Mouse (Mus musculus): ENCODE results near the gene 4930518I15Rik. TPM values are rescaled to one million over a fixed set of nuclear protein-coding genes. Genes with fewer than 3 reads are reported as not detected.
"Not testable (repeated sequence)": the region's sequence is repeated elsewhere in the genome, so short reads cannot be mapped to it uniquely, and the experiment has no call there.

The 4930518I15Rik gene
- polyA plus RNA-seq (2021): 0.82 TPM

DNA sequence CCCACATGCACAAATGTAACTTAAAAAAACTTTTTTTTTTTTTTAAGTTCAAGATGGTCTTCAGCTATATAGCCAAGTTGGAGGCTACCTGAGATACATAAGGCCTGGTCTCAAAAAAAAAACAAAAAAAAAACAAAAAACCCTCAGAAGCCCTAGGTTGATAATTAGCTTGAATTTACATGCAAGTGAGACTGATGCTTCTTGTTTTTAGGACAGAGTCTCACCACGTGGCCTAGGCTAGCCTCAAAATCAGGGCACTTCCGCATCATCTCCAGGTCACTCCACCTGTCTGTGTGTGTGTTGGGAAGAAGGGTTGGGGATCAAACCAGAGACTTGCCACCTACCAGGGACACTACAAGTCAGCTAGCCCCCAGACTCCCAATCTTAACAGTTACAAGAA lies at the start of gene 4930518I15Rik:
Gene 4930518I15Rik, minus strand, starts transcription at position 112 of the 400 bp plus-strand sequence.
- ATAC-seq (no peak), DNase-seq (ENCODE audit: low read depth, low spot score) (no peak)
- no peak for TF ChIP-seq CTCF (IDR thresholded peaks at IDR 0.05)
- in situ Hi-C loops (cut with MboI; ENCODE audit: low pct_unique_long_range_greater_than_20kb): loop anchor here (5.0 kb wide), 1 partner anchor 46 kb away; no protein-coding TSS in a partner anchor
- no peaks in the 10 kb centered on the region for H3K27me3 ChIP-seq
- ChIA-PET POLR2A (no interaction called here), CTCF (interaction anchor here (2.2 kb wide), 1 partner anchor 9 kb away, joined by 7 read pairs; no protein-coding TSS in a partner anchor)

GRCm38 (mm10) chr2:156905931-156906330 lies 48.2 kb upstream of the 4930518I15Rik start:
- H3K27me3 ChIP-seq; in situ Hi-C loops (cut with MboI; ENCODE audit: low pct_unique_long_range_greater_than_20kb); DNase-seq (ENCODE audit: low read depth, low spot score); ATAC-seq; POLR2A ChIA-PET: not testable (repeated sequence)
- CTCF ChIA-PET: interaction anchor here (1.1 kb wide), 1 partner anchor 90 kb away, joined by 5 read pairs; no protein-coding TSS in a partner anchor

GRCm38 (mm10) chr2:156904976-156905717 lies 47.4 kb upstream of the 4930518I15Rik start:
- no peak for ATAC-seq
- in situ Hi-C loops (cut with MboI; ENCODE audit: low pct_unique_long_range_greater_than_20kb): no loop called here
- CTCF ChIA-PET: interaction anchor here (0.9 to 1.8 kb wide), 3 partner anchors 11 to 91 kb away, joined by 3 to 5 read pairs (median 4); no protein-coding TSS in a partner anchor
- no peak for DNase-seq (ENCODE audit: low read depth, low spot score)
- H3K27me3 ChIP-seq: no peaks in the 10 kb centered on the region
- POLR2A ChIA-PET: no interaction called here
- TF ChIP-seq CTCF (IDR thresholded peaks at IDR 0.05): peak; percentile 88

DNA sequence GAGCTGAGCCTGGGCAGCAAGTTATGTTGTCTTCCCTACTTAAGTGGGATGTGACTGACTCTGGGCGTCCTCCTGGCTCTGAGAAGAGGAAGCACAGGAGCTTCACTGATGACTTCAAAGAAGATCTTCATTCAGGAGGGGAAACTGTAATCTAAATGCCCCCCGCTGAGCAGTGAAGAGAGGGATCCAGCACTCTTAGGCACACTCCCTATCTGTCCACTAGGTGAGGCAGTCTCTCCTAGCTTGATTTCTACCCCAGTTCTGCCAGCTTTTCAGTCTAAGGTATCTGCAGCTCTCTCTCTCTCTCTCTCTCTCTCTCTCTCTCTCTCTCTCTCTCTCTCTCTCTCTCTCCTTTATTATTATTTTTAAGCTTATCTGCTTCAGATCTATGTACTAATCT lies 45.6 kb upstream of the 4930518I15Rik start:
- CTCF ChIA-PET: interaction anchor here (0.7 to 1.8 kb wide), 10 partner anchors 9 to 224 kb away, joined by 3 to 4 read pairs (median 3); no protein-coding TSS in a partner anchor
- peak; percentile 66 for TF ChIP-seq CTCF (IDR thresholded peaks at IDR 0.05)
- ATAC-seq (no peak), DNase-seq (ENCODE audit: low read depth, low spot score) (no peak)
- no peaks in the 10 kb centered on the region for H3K27me3 ChIP-seq
- in situ Hi-C loops (cut with MboI; ENCODE audit: low pct_unique_long_range_greater_than_20kb): no loop called here
- POLR2A ChIA-PET: interaction anchor here (0.5 kb wide), 1 partner anchor 254 kb away, joined by 3 read pairs; no protein-coding TSS in a partner anchor

DNA sequence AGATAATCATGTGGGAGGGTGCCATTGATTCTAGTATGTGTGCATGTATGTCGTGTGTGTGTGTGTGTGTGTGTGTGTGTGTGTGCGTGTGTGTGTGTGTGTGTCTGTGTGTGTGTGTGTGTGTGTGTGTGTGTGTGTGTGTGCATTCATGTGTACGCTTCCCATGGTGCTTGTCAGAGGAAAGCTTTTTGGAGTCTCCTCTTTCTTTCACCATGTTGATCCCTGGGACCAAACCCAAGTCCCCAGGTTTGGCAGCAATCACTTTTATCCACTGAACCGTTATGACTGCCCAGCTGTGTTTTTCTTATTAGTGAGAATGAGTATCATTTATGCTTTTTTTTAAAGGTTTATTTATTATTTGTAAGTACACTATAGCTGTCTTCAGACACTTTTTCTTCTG lies 44.7 kb upstream of the 4930518I15Rik start:
- POLR2A ChIA-PET; DNase-seq (ENCODE audit: low read depth, low spot score); ATAC-seq; in situ Hi-C loops (cut with MboI; ENCODE audit: low pct_unique_long_range_greater_than_20kb); H3K27me3 ChIP-seq: not testable (repeated sequence)
- CTCF ChIA-PET: interaction anchor here (1.1 to 1.3 kb wide), 3 partner anchors 13 to 198 kb away, joined by 3 to 4 read pairs (median 4); no protein-coding TSS in a partner anchor

DNA sequence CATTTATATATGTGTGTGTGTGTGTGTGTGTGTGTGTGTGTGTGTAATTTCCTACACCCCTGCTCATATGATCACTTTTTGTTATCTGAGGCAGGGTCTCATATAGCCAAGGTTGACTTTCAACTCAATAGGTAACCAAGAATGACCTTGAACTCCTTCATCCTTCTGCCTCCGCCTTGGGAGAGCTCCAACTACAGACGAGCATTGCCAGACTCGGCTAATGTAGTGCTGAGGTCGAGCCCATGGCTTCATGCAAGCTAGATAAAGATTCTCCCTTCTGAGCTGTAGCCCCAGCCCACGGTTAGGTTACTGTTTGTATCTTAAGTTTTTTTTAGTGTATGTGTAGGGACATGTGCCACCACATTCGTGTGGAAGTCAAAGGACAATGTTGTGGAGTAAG lies 44.1 kb upstream of the 4930518I15Rik start:
- CTCF ChIA-PET: interaction anchor here (1.1 to 1.2 kb wide), 2 partner anchors 13 to 88 kb away, joined by 3 to 4 read pairs; no protein-coding TSS in a partner anchor

GRCm38 (mm10) chr2:156901344-156901743 lies 43.6 kb upstream of the 4930518I15Rik start:
- ATAC-seq (no peak), DNase-seq (ENCODE audit: low read depth, low spot score) (no peak)
- TF ChIP-seq CTCF (IDR thresholded peaks at IDR 0.05): no peak
- ChIA-PET POLR2A (no interaction called here), CTCF (no interaction called here)
- in situ Hi-C loops (cut with MboI; ENCODE audit: low pct_unique_long_range_greater_than_20kb): no loop called here
- H3K27me3 ChIP-seq: no peaks in the 10 kb centered on the region

More for the DNA sequence above, 44.1 kb upstream of the 4930518I15Rik start:
- no peak for TF ChIP-seq CTCF (IDR thresholded peaks at IDR 0.05)
- POLR2A ChIA-PET: no interaction called here
- in situ Hi-C loops (cut with MboI; ENCODE audit: low pct_unique_long_range_greater_than_20kb): no loop called here
- DNase-seq (ENCODE audit: low read depth, low spot score): no peak
- no peaks in the 10 kb centered on the region for H3K27me3 ChIP-seq
- ATAC-seq: no peak

DNA sequence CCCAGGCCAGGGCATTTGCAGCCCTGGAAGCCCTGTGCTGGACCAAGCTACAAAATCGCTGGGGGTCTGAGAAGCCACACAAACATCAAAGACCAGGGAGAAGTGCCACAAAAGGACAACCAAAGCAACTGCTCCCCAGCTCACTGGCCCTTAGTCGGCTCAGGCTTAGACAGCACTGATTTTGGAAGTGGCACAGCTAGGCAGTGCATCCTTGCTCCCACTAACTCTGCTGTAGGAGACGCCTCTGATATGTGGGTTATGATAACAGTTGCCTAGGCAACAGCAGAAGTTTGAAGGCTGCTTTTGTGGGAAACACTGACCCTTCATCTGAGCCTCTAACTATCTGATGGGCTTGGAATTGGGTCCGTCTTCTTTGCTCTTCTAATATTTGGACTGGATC lies 41.4 kb upstream of the 4930518I15Rik start:
- CTCF ChIA-PET: no interaction called here
- no peak for TF ChIP-seq CTCF (IDR thresholded peaks at IDR 0.05)
- ATAC-seq (no peak), DNase-seq (ENCODE audit: low read depth, low spot score) (no peak)
- POLR2A ChIA-PET: no interaction called here
- in situ Hi-C loops (cut with MboI; ENCODE audit: low pct_unique_long_range_greater_than_20kb): no loop called here
- H3K27me3 ChIP-seq: no peaks in the 10 kb centered on the region

DNA sequence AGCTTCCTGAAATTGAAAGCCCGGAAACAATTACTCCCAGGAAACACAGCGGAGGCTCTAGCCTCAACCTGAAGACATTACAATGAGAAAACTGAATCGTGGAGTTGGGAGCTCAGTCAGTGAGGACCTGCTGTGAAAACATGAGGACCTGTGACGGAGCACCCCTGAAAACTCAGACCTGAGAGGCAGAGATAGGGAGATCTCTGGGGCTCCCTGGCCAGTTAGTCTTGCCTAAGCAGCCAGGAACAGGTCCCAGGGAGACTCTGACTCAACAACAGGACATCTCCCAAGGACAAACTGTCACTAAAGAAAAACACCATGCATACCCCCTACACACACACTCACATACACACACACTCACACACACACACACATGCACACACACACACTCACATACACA lies 40.6 kb upstream of the 4930518I15Rik start:
- no peak for TF ChIP-seq CTCF (IDR thresholded peaks at IDR 0.05)
- DNase-seq (ENCODE audit: low read depth, low spot score) (no peak), ATAC-seq (no peak)
- POLR2A ChIA-PET: no interaction called here
- CTCF ChIA-PET: interaction anchor here (1.1 kb wide), 1 partner anchor 98 kb away, joined by 6 read pairs; no protein-coding TSS in a partner anchor
- no peaks in the 10 kb centered on the region for H3K27me3 ChIP-seq
- in situ Hi-C loops (cut with MboI; ENCODE audit: low pct_unique_long_range_greater_than_20kb): no loop called here

DNA sequence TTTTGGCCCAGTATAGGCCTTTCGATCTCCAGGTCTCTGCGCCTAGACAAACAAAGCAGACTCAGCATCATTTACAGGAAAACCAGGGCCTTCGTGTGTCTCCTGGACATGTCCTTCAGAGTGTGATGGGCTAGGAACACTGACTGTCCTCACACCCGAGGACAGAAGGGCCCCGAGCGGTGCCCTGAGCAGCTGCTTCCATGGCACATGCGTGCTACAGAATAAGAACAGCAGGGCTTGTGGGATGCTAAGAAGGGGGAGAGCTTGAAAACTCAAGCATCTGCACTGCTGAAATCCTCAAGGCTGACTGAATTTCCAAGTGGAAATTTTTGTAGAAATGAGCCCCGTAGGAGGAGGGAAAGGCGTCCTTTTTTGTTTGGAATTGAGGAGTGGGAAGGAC lies 39.3 kb upstream of the 4930518I15Rik start:
- CTCF ChIA-PET: no interaction called here
- POLR2A ChIA-PET: no interaction called here
- DNase-seq (ENCODE audit: low read depth, low spot score): no peak
- no peaks in the 10 kb centered on the region for H3K27me3 ChIP-seq
- in situ Hi-C loops (cut with MboI; ENCODE audit: low pct_unique_long_range_greater_than_20kb): no loop called here
- ATAC-seq: no peak
- TF ChIP-seq CTCF (IDR thresholded peaks at IDR 0.05): no peak

DNA sequence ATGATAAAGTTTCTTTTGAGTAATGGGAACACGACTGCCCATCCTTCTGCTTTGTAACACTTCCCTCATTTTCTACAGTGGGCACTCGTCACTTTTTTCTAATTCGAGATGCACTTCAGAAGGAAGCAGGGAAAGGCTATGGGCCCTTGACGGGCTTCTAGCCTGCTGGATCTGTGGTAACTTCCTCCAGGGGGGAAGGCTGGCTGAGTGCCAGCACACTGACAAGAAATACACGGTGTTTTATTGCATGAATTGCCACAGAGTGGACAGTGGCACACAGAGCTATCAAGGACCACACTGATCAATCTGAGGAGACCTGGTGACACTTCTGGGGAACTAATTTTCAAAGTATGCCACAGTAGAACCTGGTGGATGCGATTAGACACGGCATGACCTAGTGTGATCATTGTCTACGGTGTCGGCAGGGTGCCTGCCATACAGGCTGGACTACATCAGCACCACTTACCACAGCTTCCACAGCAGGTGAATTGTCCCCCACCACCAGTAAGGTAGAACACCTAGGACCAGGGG lies 38.7 kb upstream of the 4930518I15Rik start:
- DNase-seq (ENCODE audit: low read depth, low spot score): no peak
- in situ Hi-C loops (cut with MboI; ENCODE audit: low pct_unique_long_range_greater_than_20kb): no loop called here
- no peak for TF ChIP-seq CTCF (IDR thresholded peaks at IDR 0.05)
- CTCF ChIA-PET: no interaction called here
- no peaks in the 10 kb centered on the region for H3K27me3 ChIP-seq
- POLR2A ChIA-PET: no interaction called here
- ATAC-seq: no peak

Measured in Patski (cell line).